Mouse (Mus musculus) embryonic facial prominence, embryonic 13.5 days (tissue): ENCODE data around the gene Gfpt2. TPM values are rescaled to one million over a fixed set of nuclear protein-coding genes. Genes with fewer than 3 reads are reported as not detected.

Source experiments
- ATAC-seq: fragments of 200-750 bp; cut with Nextera tagmentation; 2 replicates; pipeline ENCODE4 v1.8.0; 2017; ENCODE audit warnings: low read depth; ENCODE audit not compliant: insufficient number of reproducible peaks, insufficient read depth, low FRiP score, low TSS enrichment
- H3K27ac ChIP-seq: fragments of 300-500 bp; sonication (generic); 2 replicates; pipeline ENCODE4 v1.5.1; 2015; ENCODE audit warnings: moderate library complexity, mild to moderate bottlenecking, inconsistent platforms
- H3K27me3 ChIP-seq: fragments of 300-500 bp; sonication (generic); 2 replicates; pipeline ENCODE4 v1.6.1; 2015; ENCODE audit warnings: mild to moderate bottlenecking, inconsistent platforms
- H3K36me3 ChIP-seq: fragments of 300-500 bp; sonication (generic); 2 replicates; pipeline ENCODE4 v1.6.1; 2015; ENCODE audit warnings: mild to moderate bottlenecking, inconsistent platforms
- H3K4me1 ChIP-seq: fragments of 300-500 bp; sonication (generic); 2 replicates; pipeline ENCODE4 v1.6.1; 2015; ENCODE audit warnings: inconsistent platforms
- H3K4me2 ChIP-seq: fragments of 300-500 bp; sonication (generic); 2 replicates; pipeline ENCODE4 v1.6.1; 2015; ENCODE audit warnings: moderate library complexity, mild to moderate bottlenecking, inconsistent platforms
- H3K4me3 ChIP-seq: fragments of 300-500 bp; sonication (generic); 2 replicates; pipeline ENCODE4 v1.5.1; 2015; ENCODE audit warnings: mild to moderate bottlenecking, inconsistent platforms
- H3K9ac ChIP-seq: fragments of 300-500 bp; sonication (generic); 2 replicates; pipeline ENCODE4 v1.6.1; 2015; ENCODE audit warnings: mild to moderate bottlenecking, inconsistent platforms
- H3K9me3 ChIP-seq: fragments of 300-500 bp; sonication (generic); 2 replicates; pipeline ENCODE4 v1.6.1; 2016; ENCODE audit warnings: inconsistent platforms
- WGBS: fragments of 180-500 bp; shearing (Covaris S2); methylation state at CpG from one replicate; pipeline ENCODE4 v1.1.7; 2015; ENCODE audit warnings: mixed read lengths; 5-methylcytosine and 5-hydroxymethylcytosine counted together
- polyA plus RNA-seq: library from polyadenylated mRNA; unstranded; fragments of >200 nt; fragmentation: Nextera tagmentation; extraction: Ambion mirVana; gene quantifications from 2 replicates; pipeline ENCODE4 v1.2.1, GENCODE M21; 2015

The Gfpt2 gene
- polyA plus RNA-seq: 27.1 and 35.5 TPM in 2 replicates

GRCm38 (mm10) chr11:49793619-49794341 lies at the start of gene Gfpt2:
Gene Gfpt2 (plus strand): TSS chr11:49794178.
- H3K4me3 ChIP-seq: peak within 1 kb of the TSS; percentile 69
- no peaks in the 10 kb centered on the region for H3K36me3 ChIP-seq
- peak; percentile 94 for ATAC-seq
- peak within 1 kb of the TSS; percentile 84 for H3K4me2 ChIP-seq
- H3K27ac ChIP-seq: peak within 1 kb of the TSS; percentile 80
- WGBS: under 1% methylated on average over 25 of the region's 25 CpGs
- peak within 1 kb of the TSS; percentile 82 for H3K9ac ChIP-seq
- no peaks in the 10 kb centered on the region for H3K9me3 ChIP-seq
- H3K27me3 ChIP-seq: no peaks in the 10 kb centered on the region
- peaks cover 23% of the 10 kb centered on the region for H3K4me1 ChIP-seq

GRCm38 (mm10) chr11:49744981-49745380 lies 49.0 kb upstream of the Gfpt2 start:
- H3K4me1 ChIP-seq: no peaks in the 10 kb centered on the region
- H3K27me3 ChIP-seq: no peaks in the 10 kb centered on the region
- no peaks in the 10 kb centered on the region for H3K9me3 ChIP-seq
- no peak overlapping the region for H3K27ac ChIP-seq
- no peak overlapping the region for H3K9ac ChIP-seq
- ATAC-seq: no peak
- no peaks in the 10 kb centered on the region for H3K36me3 ChIP-seq
- no peak overlapping the region for H3K4me3 ChIP-seq
- no peak overlapping the region for H3K4me2 ChIP-seq

- no peak for ATAC-seq
- Histone ChIP-seq H3K36me3 (no peaks in the 10 kb centered on the region), H3K27ac (no peak overlapping the region), H3K9ac (no peak overlapping the region), H3K4me1 (no peaks in the 10 kb centered on the region), H3K4me2 (no peak overlapping the region), H3K27me3 (no peaks in the 10 kb centered on the region), H3K9me3 (no peaks in the 10 kb centered on the region), H3K4me3 (no peak overlapping the region)
- 75% methylated on average over 3 of the region's 3 CpGs for WGBS
These were observed 48.1 kb upstream of the Gfpt2 start for GRCm38 (mm10) chr11:49745839-49746238.

GRCm38 (mm10) chr11:49746756-49747155 lies 47.2 kb upstream of the Gfpt2 start:
- no peaks in the 10 kb centered on the region for H3K4me1 ChIP-seq
- no peaks in the 10 kb centered on the region for H3K36me3 ChIP-seq
- no peak overlapping the region for H3K27ac ChIP-seq
- H3K9me3 ChIP-seq: no peaks in the 10 kb centered on the region
- H3K4me2 ChIP-seq: no peak overlapping the region
- 98% methylated on average over 1 of the region's 1 CpGs for WGBS
- no peaks in the 10 kb centered on the region for H3K27me3 ChIP-seq
- no peak overlapping the region for H3K9ac ChIP-seq
- no peak overlapping the region for H3K4me3 ChIP-seq
- ATAC-seq: no peak

GRCm38 (mm10) chr11:49754958-49755665 lies 38.9 kb upstream of the Gfpt2 start:
- Histone ChIP-seq H3K27ac (0 out of 2 replicates have a peak overlapping the region, but pooled peaks have one; percentile 23), H3K4me2 (no peak overlapping the region), H3K9ac (0 out of 2 replicates have a peak overlapping the region, but pooled peaks have one; percentile 3), H3K4me3 (no peak overlapping the region), H3K4me1 (0 out of 2 replicates have a peak, but pooled peaks cover 5% of the 10 kb centered on the region), H3K36me3 (no peaks in the 10 kb centered on the region), H3K9me3 (no peaks in the 10 kb centered on the region), H3K27me3 (no peaks in the 10 kb centered on the region)
- 52% methylated on average over 12 of the region's 12 CpGs for WGBS
- ATAC-seq: no peak

- Histone ChIP-seq H3K27me3 (no peaks in the 10 kb centered on the region), H3K36me3 (no peaks in the 10 kb centered on the region), H3K4me3 (no peak overlapping the region), H3K27ac (no peak overlapping the region), H3K9ac (no peak overlapping the region), H3K9me3 (no peaks in the 10 kb centered on the region), H3K4me1 (peaks cover 9% of the 10 kb centered on the region), H3K4me2 (no peak overlapping the region)
- ATAC-seq: no peak
- WGBS: 90% methylated on average over 3 of the region's 3 CpGs
These were observed 35.9 kb upstream of the Gfpt2 start for GRCm38 (mm10) chr11:49758096-49758495.

- no peaks in the 10 kb centered on the region for H3K27me3 ChIP-seq
- no peak overlapping the region for H3K9ac ChIP-seq
- H3K9me3 ChIP-seq: no peaks in the 10 kb centered on the region
- no peak for ATAC-seq
- WGBS: 45% methylated on average over 5 of the region's 5 CpGs
- no peak overlapping the region for H3K4me2 ChIP-seq
- H3K4me3 ChIP-seq: no peak overlapping the region
- H3K36me3 ChIP-seq: no peaks in the 10 kb centered on the region
- H3K4me1 ChIP-seq: peaks cover 24% of the 10 kb centered on the region
- no peak overlapping the region for H3K27ac ChIP-seq
These were observed 32.8 kb upstream of the Gfpt2 start for GRCm38 (mm10) chr11:49761130-49761529.

- no peak for ATAC-seq
- Histone ChIP-seq H3K27me3 (no peaks in the 10 kb centered on the region), H3K9me3 (no peaks in the 10 kb centered on the region), H3K27ac (peak overlapping the region; percentile 79), H3K4me3 (no peak overlapping the region), H3K9ac (no peak overlapping the region), H3K36me3 (no peaks in the 10 kb centered on the region), H3K4me2 (no peak overlapping the region), H3K4me1 (peaks cover 24% of the 10 kb centered on the region)
These were observed 30.4 kb upstream of the Gfpt2 start for GRCm38 (mm10) chr11:49763555-49763954.

- no peak for ATAC-seq
- Histone ChIP-seq H3K9ac (no peak overlapping the region), H3K36me3 (no peaks in the 10 kb centered on the region), H3K4me1 (peaks cover 24% of the 10 kb centered on the region), H3K27ac (peak overlapping the region; percentile 79), H3K4me2 (peak overlapping the region; percentile 36; the same call in 1 of the 2 replicates), H3K4me3 (no peak overlapping the region), H3K27me3 (no peaks in the 10 kb centered on the region), H3K9me3 (no peaks in the 10 kb centered on the region)
- 51% methylated on average over 4 of the region's 4 CpGs for WGBS
These were observed 30.0 kb upstream of the Gfpt2 start for GRCm38 (mm10) chr11:49764023-49764422.

GRCm38 (mm10) chr11:49764639-49765299 lies 29.2 kb upstream of the Gfpt2 start:
- no peaks in the 10 kb centered on the region for H3K9me3 ChIP-seq
- H3K4me2 ChIP-seq: peak overlapping the region; percentile 36
- peak overlapping the region; percentile 36; the same call in 1 of the 2 replicates for H3K9ac ChIP-seq
- peak overlapping the region; percentile 79 for H3K27ac ChIP-seq
- H3K36me3 ChIP-seq: no peaks in the 10 kb centered on the region
- peaks cover 24% of the 10 kb centered on the region for H3K4me1 ChIP-seq
- H3K27me3 ChIP-seq: no peaks in the 10 kb centered on the region
- WGBS: 23% methylated on average over 7 of the region's 8 CpGs
- H3K4me3 ChIP-seq: 0 out of 2 replicates have a peak overlapping the region, but pooled peaks have one; percentile 9
- peak; percentile 90 for ATAC-seq

- H3K9ac ChIP-seq: no peak overlapping the region
- H3K27ac ChIP-seq: no peak overlapping the region
- ATAC-seq: no peak
- no peak overlapping the region for H3K4me2 ChIP-seq
- H3K4me1 ChIP-seq: peaks cover 24% of the 10 kb centered on the region
- H3K27me3 ChIP-seq: no peaks in the 10 kb centered on the region
- WGBS: 83% methylated on average over 3 of the region's 3 CpGs
- no peaks in the 10 kb centered on the region for H3K9me3 ChIP-seq
- H3K4me3 ChIP-seq: no peak overlapping the region
- no peaks in the 10 kb centered on the region for H3K36me3 ChIP-seq
These were observed 28.4 kb upstream of the Gfpt2 start for GRCm38 (mm10) chr11:49765377-49766136.
